Mouse (Mus musculus) ES-Bruce4 (cell line): ENCODE results near the gene Gm28048.

Source experiments
- CTCF ChIP-seq: IDR thresholded peaks from one replicate; pipeline ENCODE4 v1.8.1; 2011; ENCODE audit warnings: low read depth, low read length
- POLR2A ChIP-seq: IDR thresholded peaks from one replicate; pipeline ENCODE4 v1.8.1; 2011; ENCODE audit warnings: low read length; ENCODE audit not compliant: insufficient read depth

GRCm38 (mm10) chr11:22985510-22985909, 3.6 kb upstream of the Gm28048 start:
- TF ChIP-seq CTCF (no peak), POLR2A (no peak)
